Mouse (Mus musculus): ENCODE measurements at regions not wholly inside any gene's neighbourhood (a gene's known extent, or its start where the extent isn't known, plus 50 kb on each side); places are given as distances from the start of the nearest gene placed in this dataset.
A peak's percentile ranks its signal among the peaks of the same experiment; 100 is the strongest.

DNA sequence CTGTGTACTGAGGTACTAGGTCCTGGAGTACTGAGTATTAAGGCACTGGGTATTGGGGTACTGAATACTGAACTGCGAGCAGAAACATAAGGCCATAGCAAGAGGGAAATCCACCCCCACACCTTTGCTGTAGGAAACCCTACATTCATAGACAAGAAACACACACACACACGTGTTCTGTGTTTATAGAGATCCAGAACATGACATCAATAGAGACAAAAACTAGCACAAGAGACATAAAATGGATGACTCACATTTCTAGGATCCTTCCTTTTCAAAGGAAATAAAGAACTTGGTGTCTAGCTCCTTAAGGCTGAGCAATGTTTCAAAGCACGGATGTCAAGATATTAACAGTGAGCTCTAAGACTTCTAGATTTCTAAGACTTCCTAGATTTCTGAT is 49.9 kb upstream of the Nepro start:
- DNase-seq, result no peak

DNA sequence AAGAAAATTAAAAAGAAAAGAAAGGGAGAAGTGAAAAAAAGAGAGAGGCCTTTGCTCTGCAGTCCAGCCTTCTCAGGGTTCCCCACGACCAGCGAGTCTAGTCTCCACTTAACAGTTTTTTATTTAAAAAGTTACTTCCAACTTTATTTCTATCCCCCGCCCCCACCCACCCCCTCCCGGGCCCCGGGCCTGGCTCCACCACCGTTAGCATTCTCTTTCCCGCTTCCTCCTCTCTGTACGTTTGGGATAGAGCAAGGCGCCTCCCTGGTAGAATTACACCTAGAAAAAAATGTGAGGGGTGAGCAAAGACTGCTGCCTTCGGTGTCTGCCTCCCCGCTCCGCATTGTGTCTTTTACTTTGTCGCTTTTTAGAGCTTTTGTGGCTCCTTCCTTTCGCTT is 51.7 kb upstream of the Nepro start:
- DNase-seq, result no peak

GRCm38 (mm10) chr16:44671551-44672421 is 52.3 kb upstream of the Nepro start:
- no peak for DNase-seq

GRCm38 (mm10) chr16:44668061-44668460 is 56.0 kb upstream of the Nepro start:
- no peak for DNase-seq

- no peak for DNase-seq
Measured at GRCm38 (mm10) chr16:44667118-44667517, 57.0 kb upstream of the Nepro start.

GRCm38 (mm10) chr16:44666431-44666997 is 57.6 kb upstream of the Nepro start:
- DNase-seq, result no peak

DNA sequence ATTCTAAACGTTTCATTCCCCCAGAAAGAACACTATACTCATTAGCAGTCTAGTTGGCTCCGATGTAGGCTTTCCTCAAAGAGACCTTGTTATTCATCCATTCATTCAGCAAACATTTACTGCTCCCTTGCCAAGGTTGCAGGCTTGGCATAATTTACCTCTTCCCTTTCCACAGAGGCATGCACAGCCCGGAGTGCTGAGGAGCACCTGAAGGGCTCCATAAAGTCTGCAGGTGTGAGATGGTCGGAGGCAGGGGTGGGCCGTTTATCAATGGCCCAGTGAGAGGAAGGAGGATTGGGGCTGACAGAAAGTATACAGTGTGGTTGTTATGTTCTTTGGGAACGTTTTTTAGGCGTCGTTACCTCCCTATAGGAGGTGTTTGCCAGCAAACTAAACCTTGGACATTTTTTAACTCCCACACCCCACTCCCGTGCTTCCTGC is 58.6 kb upstream of the Nepro start:
- peak; percentile 34 for DNase-seq

DNA sequence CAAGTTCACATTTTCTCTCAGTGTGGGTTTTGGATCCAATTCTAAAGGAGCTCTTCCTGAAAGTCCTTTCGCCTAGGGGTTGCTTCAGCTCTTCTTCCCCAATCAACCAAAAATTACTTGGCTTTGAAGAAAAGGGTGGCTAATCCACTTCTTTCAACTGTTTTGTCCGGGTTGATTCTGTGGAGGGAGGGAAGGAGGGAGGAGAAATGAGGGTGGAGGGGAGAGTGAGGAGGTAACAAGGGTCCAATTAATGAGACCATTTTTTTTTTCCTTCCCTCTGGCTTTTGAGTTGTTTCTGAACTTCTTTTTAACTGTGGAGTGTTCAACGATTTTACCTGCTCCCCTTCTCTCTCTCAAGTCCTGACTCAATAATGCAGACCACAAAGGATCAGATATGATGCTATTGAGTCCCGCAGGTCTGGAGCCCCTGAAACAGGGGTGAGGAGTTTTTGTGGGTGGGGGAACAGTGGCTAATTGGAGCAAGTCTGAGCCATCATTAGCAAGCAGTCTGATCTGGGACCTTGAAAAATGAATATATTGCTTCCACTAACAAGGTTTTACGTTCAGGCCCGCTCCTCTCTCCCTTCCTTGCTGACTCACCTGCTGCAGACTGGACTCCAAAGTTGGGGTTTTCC is 61.0 kb upstream of the Nepro start:
- DNase-seq, result no peak

- DNase-seq, result no peak
Measured at GRCm38 (mm10) chr16:44660996-44661876, 62.9 kb upstream of the Nepro start.

DNA sequence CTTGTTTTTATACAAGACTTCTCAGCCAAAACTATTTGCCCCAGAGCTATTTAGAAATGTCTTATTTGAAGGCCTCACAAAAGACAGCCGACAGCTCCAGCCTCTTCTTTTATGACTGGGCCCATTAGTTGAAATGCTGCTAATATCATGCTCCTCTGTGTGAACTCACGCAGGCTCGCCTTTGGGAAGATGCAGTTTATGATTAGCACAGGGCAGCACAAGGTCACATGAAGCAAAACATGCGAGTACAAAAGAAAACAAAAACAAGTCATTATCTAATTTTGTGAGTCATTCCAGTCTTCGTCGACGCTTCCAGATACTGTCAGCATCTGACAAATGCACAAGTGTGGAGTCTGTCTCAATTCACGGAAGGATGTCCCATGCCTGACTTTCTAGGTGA is 65.8 kb upstream of the Nepro start:
- peak; percentile 49 for DNase-seq

DNA sequence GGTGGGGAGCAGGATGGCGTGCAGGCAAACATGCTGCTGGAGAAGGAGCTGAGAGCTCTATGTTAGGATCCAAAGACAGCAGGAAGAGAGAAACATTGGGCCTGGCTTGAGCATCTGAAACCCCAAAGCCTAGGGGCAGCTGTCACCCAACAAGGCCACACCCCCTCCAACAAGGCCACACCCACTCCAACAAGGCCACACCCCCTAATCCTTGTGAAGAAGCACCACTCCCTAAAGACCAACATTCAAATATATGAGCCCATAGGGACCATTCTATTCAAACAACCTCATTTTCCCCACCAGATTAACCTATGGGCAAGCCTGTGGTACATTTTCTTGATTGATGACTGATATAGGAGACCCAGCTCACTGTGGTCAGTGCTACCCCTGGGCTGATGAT is 67.9 kb upstream of the Nepro start:
- no peak for DNase-seq

- no peak for DNase-seq
Measured at GRCm38 (mm10) chr16:44655306-44655705, 68.8 kb upstream of the Nepro start.

DNA sequence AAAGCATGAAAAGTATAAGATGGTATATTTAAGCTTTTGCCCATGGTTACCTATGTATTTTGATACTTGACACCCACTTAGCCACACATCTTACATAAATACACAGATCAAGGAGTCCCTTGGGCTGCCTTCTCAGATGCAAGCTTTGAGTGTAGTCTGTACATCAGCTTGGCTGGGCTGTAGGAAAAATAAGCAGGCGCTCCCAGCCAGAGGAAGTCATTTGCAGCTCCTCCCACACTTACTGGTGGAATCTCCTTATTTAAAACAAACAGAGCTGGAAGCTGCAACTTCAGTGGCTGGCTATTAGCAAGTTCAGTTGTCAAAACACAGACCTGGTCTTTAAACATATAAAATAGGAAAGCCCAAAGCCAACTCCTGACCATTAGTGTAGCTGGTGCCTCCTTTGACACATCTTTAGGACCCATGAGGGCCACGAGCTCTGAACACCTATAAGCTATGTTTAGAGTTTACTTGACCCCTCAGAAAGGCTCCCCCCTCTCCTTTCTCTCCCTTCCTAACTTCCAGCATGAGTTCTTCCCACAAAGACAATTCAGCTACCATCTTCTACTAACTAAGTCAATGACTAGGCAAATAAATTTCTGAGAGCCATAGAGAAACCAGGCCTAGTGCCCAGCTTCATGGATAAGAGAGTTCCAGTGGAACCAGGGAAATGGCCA is 75.4 kb upstream of the Nepro start:
- peak; percentile 9 for DNase-seq

DNA sequence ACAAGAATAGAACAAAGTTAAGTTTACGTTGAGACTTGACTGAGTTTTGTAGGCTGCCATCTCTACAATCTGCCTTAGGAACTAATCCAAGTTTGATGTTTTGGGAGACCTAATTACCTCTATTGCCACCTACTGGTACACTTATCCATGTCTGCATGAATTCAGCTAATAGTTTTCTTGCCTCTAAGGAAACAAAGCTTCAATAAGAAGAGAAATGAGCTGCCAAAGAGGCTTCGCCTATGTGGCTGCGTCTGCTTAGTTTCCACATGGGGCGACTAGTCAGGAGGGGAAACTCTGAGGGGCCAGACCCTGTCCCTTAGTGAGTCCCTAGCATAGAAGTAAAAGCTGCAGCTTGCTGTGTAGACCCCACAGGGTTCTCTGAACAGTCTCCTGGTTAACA is 80.1 kb upstream of the Nepro start:
- peak; percentile 63 for DNase-seq

DNA sequence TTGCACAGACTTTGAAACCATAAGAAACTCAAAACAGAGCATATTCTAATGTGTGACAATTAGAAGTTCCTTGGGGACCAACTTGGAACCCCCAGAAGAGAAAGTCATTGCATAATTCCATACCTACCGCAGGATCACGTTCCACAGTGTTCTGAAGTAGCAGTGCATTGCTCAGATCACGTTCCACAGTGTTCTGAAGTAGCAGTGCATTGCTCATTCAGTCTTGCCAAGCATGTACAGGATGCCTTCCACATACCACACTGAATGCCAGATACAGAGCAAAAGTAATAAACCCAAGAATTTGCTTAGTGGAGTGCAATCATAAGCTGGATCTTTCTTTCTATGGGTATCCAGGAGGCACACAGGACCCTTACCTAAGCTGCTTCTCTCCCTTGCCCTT is 78.4 kb upstream of the Boc start:
- DNase-seq, result no peak

DNA sequence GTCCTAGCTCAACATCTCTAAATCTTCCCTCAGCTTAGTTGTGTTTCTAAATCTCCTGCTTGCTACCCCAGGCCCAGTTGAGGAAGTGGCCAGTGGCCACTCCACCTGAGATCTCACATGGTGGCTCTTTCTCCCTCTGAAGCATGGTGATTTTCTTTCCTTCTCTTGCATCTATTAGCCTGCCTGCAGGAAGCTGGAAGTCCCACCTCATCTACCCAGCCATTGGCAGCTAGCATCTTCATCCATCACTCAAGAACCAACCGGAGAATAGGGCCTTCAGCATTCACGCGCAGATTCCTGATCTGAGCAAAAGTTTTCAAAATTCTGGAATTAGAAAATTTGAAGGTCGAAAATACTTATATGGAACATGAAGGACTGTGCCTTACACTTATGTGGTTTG is 75.8 kb upstream of the Boc start:
- DNase-seq, result no peak

DNA sequence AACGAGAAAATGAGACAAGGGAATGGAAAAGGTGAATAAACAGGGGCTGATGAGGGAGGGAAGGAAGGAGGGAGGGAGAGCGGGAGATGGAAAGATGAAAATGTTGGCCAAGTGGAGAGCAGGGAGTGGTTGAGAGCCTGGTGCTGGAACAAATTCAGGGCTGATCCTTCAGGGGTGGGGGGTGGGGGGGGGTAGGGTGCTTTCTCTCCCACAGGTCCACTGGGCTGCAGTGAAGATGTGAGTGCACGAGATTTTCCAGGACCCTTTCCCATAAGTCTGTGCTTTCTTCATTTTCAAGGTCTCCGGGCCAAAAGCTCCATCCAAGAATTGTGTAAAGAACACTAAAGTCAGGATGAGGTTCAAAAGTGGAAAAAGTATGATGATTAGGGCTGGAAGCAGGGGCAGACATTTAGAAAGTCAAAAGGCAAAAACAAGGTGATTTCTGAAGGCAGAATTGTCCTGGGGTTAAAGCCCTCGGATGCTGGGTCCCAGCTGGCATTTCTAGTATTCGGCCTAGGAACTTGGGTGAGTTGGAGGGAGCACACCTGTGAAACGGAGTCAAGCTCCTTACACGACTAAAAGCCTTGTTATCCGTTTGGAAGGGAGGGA is 74.5 kb upstream of the Boc start:
- no peak for DNase-seq

- DNase-seq, result peak; percentile 36
Measured at GRCm38 (mm10) chr16:44632330-44633058, 73.8 kb upstream of the Boc start.

GRCm38 (mm10) chr16:44631357-44632053 is 72.8 kb upstream of the Boc start:
- DNase-seq, result no peak

GRCm38 (mm10) chr16:44630861-44631260 is 72.2 kb upstream of the Boc start:
- no peak for DNase-seq

DNA sequence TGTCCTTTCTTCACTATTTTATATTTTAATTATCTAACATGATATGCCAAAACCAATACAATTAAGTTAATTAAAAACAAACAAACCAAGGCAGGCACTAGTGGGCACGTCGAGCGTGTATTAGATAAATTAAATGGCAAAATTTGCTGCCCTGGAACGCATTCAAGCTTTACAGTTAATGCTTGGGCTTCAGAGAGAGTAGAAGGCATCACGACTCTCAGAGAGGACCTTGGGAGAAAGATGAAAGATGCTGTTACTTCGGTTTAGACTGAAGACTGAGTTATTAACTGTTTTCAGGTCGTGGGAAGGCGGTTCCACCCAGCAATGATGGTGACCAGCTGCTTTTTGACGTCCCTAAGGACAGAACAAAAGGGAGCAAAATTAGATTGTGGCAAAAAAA is 71.7 kb upstream of the Boc start:
- no peak for DNase-seq

Measured in kidney, adult 9 months (tissue).